8 mouse cellular contexts compared by ENCODE assay signal in genomic region chr10:96646867-96647462, GRCm38 (mm10). TPM values are rescaled to one million over a fixed set of nuclear protein-coding genes. Genes with fewer than 3 reads are reported as not detected.
DNase-seq lines count a peak whose midpoint lies in the region; ATAC-seq and TF ChIP-seq lines count a peak whose summit lies in the region.

No protein-coding gene starts in this region.

- no peak for TF ChIP-seq POLR2A in cerebellum, adult 2 months (IDR thresholded peaks at IDR 0.05; ENCODE audit: borderline replicate concordance, insufficient read depth, low read length)
- no peak for TF ChIP-seq POLR2A in limb, embryonic 14.5 days (IDR thresholded peaks at IDR 0.05; ENCODE audit: borderline replicate concordance, extremely low read depth, insufficient read depth, insufficient read length)
- TF ChIP-seq POLR2A in small intestine, adult 2 months (IDR thresholded peaks at IDR 0.05; ENCODE audit: low read depth, low read length): no peak

- no peaks in the 10 kb centered on the region for H3K27me3 ChIP-seq in cerebellum, adult 2 months (ENCODE audit: control insufficient read depth, insufficient read depth, low read length)
- no peaks in the 10 kb centered on the region for H3K27me3 ChIP-seq in lung, embryonic 14.5 days (ENCODE audit: insufficient read depth, low read length)
- no peaks in the 10 kb centered on the region for H3K27me3 ChIP-seq in limb, embryonic 14.5 days (ENCODE audit: control insufficient read depth, insufficient read depth, low read length)
- no peaks in the 10 kb centered on the region for H3K27me3 ChIP-seq in small intestine, adult 2 months (ENCODE audit: control insufficient read depth, insufficient read depth, low read length)

- no peak overlapping the region for H3K9ac ChIP-seq in lung, embryonic 14.5 days
- peak overlapping the region; percentile 22 for H3K9ac ChIP-seq in limb, embryonic 14.5 days (ENCODE audit: low read depth, low read length, severe bottlenecking)

- no peak for DNase-seq in cerebellum, adult 2 months
- DNase-seq in cerebellum, adult 9-10 months: no peak
- no peak for DNase-seq in lung, embryonic 14.5 days
- DNase-seq in lung, postnatal 4 days: no peak
- no peak for DNase-seq in limb, embryonic 14.5 days (ENCODE audit: low spot score)
- DNase-seq in adrenal gland, adult 18-20 months (ENCODE audit: low spot score in 2 of 2): no peak

- H3K4me1 ChIP-seq in cerebellum, adult 2 months (ENCODE audit: control insufficient read depth, insufficient read depth, low read length): peaks cover 24% of the 10 kb centered on the region; the same call in 1 of the 2 replicates
- H3K4me1 ChIP-seq in lung, embryonic 14.5 days (ENCODE audit: insufficient read depth): peaks cover 23% of the 10 kb centered on the region
- peaks cover 10% of the 10 kb centered on the region for H3K4me1 ChIP-seq in limb, embryonic 14.5 days (ENCODE audit: control insufficient read depth, insufficient read depth, low read length)
- peaks cover 19% of the 10 kb centered on the region for H3K4me1 ChIP-seq in small intestine, adult 2 months (ENCODE audit: control insufficient read depth, insufficient read depth, insufficient read length, low read length)

- 29% methylated on average over 5 of the region's 5 CpGs for WGBS in cerebellum, adult 2 months
- 56% methylated on average over 5 of the region's 5 CpGs for WGBS in lung, embryonic 14.5 days
- 45% methylated on average over 5 of the region's 5 CpGs for WGBS in limb, embryonic 14.5 days
- 48% methylated on average over 5 of the region's 5 CpGs for WGBS in small intestine, adult 2 months

- peak; percentile 19; the same call in 1 of the 2 replicates for ATAC-seq in lung, embryonic 14.5 days (ENCODE audit: insufficient read depth)
- no peak for ATAC-seq in limb, embryonic 14.5 days (ENCODE audit: low FRiP score, low read depth)
- ATAC-seq in frontal cortex, adult (ENCODE audit: low TSS enrichment): no peak

- peak overlapping the region; percentile 41 for H3K4me2 ChIP-seq in lung, embryonic 14.5 days
- H3K4me2 ChIP-seq in limb, embryonic 14.5 days (replicated peaks; ENCODE audit: low read depth, low read length, severe bottlenecking): peak overlapping the region; percentile 32; the same call in 1 of the 2 replicates

- TF ChIP-seq CTCF in cerebellum, adult 2 months (IDR thresholded peaks at IDR 0.05; ENCODE audit: borderline replicate concordance, insufficient read depth, low read depth, low read length): no peak
- no peak for TF ChIP-seq CTCF in lung, embryonic 14.5 days (IDR thresholded peaks at IDR 0.05; ENCODE audit: low read depth)
- no peak for TF ChIP-seq CTCF in small intestine, adult 2 months (IDR thresholded peaks at IDR 0.05; ENCODE audit: extremely low read depth, insufficient read length, insufficient replicate concordance, low read depth, low read length)

- H3K36me3 ChIP-seq in lung, embryonic 14.5 days (ENCODE audit: insufficient read depth): no peaks in the 10 kb centered on the region
- no peaks in the 10 kb centered on the region for H3K36me3 ChIP-seq in limb, embryonic 14.5 days (ENCODE audit: control insufficient read depth, insufficient read depth, low read length)
- H3K36me3 ChIP-seq in small intestine, adult 2 months (ENCODE audit: control insufficient read depth, insufficient read depth, low read length): no peaks in the 10 kb centered on the region

- H3K9me3 ChIP-seq in lung, embryonic 14.5 days (ENCODE audit: low read depth, low read length): no peaks in the 10 kb centered on the region
- H3K9me3 ChIP-seq in limb, embryonic 14.5 days (ENCODE audit: control insufficient read depth, low read length): no peaks in the 10 kb centered on the region

- no peak overlapping the region for H3K4me3 ChIP-seq in cerebellum, adult 2 months (replicated peaks; ENCODE audit: insufficient read depth, low read depth, low read length)
- no peak overlapping the region for H3K4me3 ChIP-seq in lung, embryonic 14.5 days (ENCODE audit: low read depth, low read length)
- H3K4me3 ChIP-seq in limb, embryonic 14.5 days (replicated peaks; ENCODE audit: low read length): no peak overlapping the region
- no peak overlapping the region for H3K4me3 ChIP-seq in small intestine, adult 2 months (ENCODE audit: low read depth, low read length)

- H3K27ac ChIP-seq in cerebellum, adult 2 months (ENCODE audit: insufficient read depth, low read length): peak overlapping the region; percentile 70
- H3K27ac ChIP-seq in lung, embryonic 14.5 days (ENCODE audit: low read depth): peak overlapping the region; percentile 80
- H3K27ac ChIP-seq in limb, embryonic 14.5 days (replicated peaks; ENCODE audit: low read depth, low read length): no peak overlapping the region
- peak overlapping the region; percentile 63 for H3K27ac ChIP-seq in small intestine, adult 2 months (ENCODE audit: insufficient read depth, low read depth, low read length)

RNA-seq across cellular contexts. Expression of gene Btg1, which starts 30.2 kb away (rescaled TPM):
- polyA plus RNA-seq in cerebellum, adult 2 months (2012; rRNA removed): 72.7 and 87.6 TPM in 2 replicates
- polyA plus RNA-seq in lung, embryonic 14.5 days (2014; fragmentation: Nextera tagmentation; extraction: Ambion mirVana): 67.4 and 67.5 TPM in 2 replicates
- 41.8 and 43.7 TPM in 2 replicates for polyA plus RNA-seq in limb, embryonic 14.5 days (2012; rRNA removed)
- polyA plus RNA-seq in limb, embryonic 14.5 days (2014; fragmentation: Nextera tagmentation; extraction: Ambion mirVana): 107 and 110 TPM in 2 replicates
- 8.3 and 32.7 TPM in 2 replicates for polyA plus RNA-seq in small intestine, adult 2 months (2012; rRNA removed)
- total RNA-seq in adrenal gland, adult 18-20 months (2021): 100 to 1,000 TPM; 141 to 182 TPM
